Mouse (Mus musculus) heart, embryonic 13.5 days (tissue): ENCODE data around the gene Sf3b3. TPM values are rescaled to one million over a fixed set of nuclear protein-coding genes. Genes with fewer than 3 reads are reported as not detected.
"Not testable (repeated sequence)": the region's sequence is repeated elsewhere in the genome, so short reads cannot be mapped to it uniquely, and the experiment has no call there.

Experiments used
- ATAC-seq: fragments of 200-750 bp; cut with Nextera tagmentation; 2 replicates; pipeline ENCODE4 v1.8.0; 2017; ENCODE audit warnings: moderate TSS enrichment; ENCODE audit not compliant: insufficient number of reproducible peaks, low FRiP score, low TSS enrichment; ENCODE audit errors: extremely low read depth
- H3K27ac ChIP-seq: fragments of 300-500 bp; sonication (generic); replicated peaks from 2 replicates; pipeline ENCODE4 v1.5.1; 2015; ENCODE audit warnings: moderate library complexity, mild to moderate bottlenecking, inconsistent platforms
- H3K27me3 ChIP-seq: fragments of 300-500 bp; sonication (generic); replicated peaks from 2 replicates; pipeline ENCODE4 v1.6.1; 2015; ENCODE audit warnings: mild to moderate bottlenecking, inconsistent platforms
- H3K36me3 ChIP-seq: fragments of 300-500 bp; sonication (generic); 2 replicates; pipeline ENCODE4 v1.6.1; 2015; ENCODE audit warnings: mild to moderate bottlenecking, inconsistent platforms
- H3K4me1 ChIP-seq: fragments of 300-500 bp; sonication (generic); 2 replicates; pipeline ENCODE4 v1.6.1; 2015; ENCODE audit warnings: inconsistent platforms
- H3K4me2 ChIP-seq: fragments of 300-500 bp; sonication (generic); 2 replicates; pipeline ENCODE4 v1.6.1; 2015; ENCODE audit warnings: inconsistent platforms, mild to moderate bottlenecking, moderate library complexity
- H3K4me3 ChIP-seq: fragments of 300-500 bp; sonication (generic); 2 replicates; pipeline ENCODE4 v1.5.1; 2015; ENCODE audit warnings: moderate library complexity, mild to moderate bottlenecking, inconsistent platforms
- H3K9ac ChIP-seq: fragments of 300-500 bp; sonication (generic); 2 replicates; pipeline ENCODE4 v1.6.1; 2015; ENCODE audit warnings: inconsistent platforms, mild to moderate bottlenecking, moderate library complexity
- H3K9me3 ChIP-seq: fragments of 300-500 bp; sonication (generic); 2 replicates; pipeline ENCODE4 v1.6.1; 2016; ENCODE audit warnings: inconsistent platforms
- WGBS: fragments of 180-500 bp; shearing (Covaris S2); methylation state at CpG from one replicate; pipeline ENCODE4 v1.1.7; 2015; ENCODE audit warnings: mixed read lengths; 5-methylcytosine and 5-hydroxymethylcytosine counted together
- polyA plus RNA-seq: library from polyadenylated mRNA; unstranded; fragments of >200 nt; fragmentation: Nextera tagmentation; extraction: Ambion mirVana; gene quantifications from 2 replicates; pipeline ENCODE4 v1.2.1, GENCODE M21; 2015

The Sf3b3 gene
- polyA plus RNA-seq, 1 experiment from 2014 or later, result 76.9 TPM

DNA sequence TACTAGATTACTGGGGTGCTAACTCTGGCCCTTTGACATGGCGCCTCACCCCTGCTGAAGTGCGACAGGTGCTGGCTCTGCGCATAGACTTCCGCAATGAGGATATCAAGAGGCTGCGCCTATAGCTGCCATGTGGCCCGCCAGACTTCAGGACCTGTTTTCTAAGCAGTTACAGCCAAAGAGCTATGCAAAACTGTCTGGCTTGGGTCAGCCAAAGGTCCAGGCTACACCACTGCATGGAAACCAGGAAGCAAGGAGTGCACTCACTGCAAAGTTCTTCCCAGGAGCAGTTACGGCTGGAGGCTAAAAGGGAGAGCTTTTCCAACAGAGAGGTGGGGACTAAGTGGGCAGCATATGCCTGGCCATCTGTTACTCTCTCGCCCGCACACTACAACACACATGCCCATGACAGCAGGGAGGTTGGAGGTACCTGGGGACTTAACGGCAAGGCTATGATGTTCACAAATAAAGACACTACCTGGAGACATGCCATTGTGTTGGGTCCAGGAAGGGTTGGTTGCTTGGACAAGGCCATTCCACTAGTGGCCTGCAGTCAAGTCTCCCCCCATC, 35.2 kb upstream of the Sf3b3 start:
- Histone ChIP-seq H3K9me3 (no peaks in the 10 kb centered on the region), H3K4me3 (no peak overlapping the region), H3K36me3 (peaks cover 99% of the 10 kb centered on the region), H3K4me1 (no peaks in the 10 kb centered on the region), H3K9ac (no peak overlapping the region), H3K27me3 (no peaks in the 10 kb centered on the region), H3K27ac (no peak overlapping the region), H3K4me2 (no peak overlapping the region)
- WGBS, result 91% methylated on average over 10 of the region's 10 CpGs
- ATAC-seq, result no peak

DNA sequence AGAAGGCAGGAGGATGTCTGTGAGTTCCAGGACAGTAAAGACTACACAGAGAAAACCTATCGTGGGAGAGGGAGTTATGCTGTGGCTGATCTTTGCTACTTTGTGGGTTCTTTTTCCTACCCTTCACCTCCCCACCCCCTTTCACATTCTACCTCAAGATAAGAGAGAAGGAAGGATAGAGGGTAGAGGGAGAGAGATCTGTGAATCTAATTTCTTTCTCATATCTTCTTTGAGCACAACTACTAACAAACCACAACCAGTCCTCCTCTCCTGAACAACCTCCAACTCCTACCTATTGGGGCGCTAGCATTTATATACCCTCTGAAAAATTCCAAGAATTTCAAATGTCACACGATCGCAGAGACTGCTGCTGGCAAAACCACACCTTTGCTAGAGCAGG, 31.3 kb upstream of the Sf3b3 start:
- WGBS, result 70% methylated on average over 4 of the region's 4 CpGs
- no peak overlapping the region for H3K4me2 ChIP-seq

DNA sequence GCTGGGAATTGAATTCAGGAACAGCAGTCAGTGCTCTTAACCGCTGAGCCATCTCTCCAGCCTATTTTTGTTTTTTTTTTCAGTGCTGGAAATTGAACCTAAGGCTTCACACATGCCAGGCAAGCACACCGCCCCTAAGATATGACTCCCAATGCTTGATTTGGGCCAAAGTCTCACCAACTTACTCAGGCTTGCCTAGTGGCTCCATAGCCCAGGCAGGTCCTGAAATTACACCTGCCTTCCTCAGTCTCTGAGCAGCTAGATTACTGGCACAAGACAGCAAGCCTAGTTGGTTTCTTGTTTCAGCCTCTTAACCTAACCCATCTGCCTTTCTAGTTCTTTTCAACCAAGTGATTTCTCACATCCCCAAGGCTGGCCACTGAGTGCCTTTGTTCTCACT, 23.9 kb upstream of the Sf3b3 start:
- no peaks in the 10 kb centered on the region for H3K27me3 ChIP-seq
- no peak overlapping the region for H3K27ac ChIP-seq
- H3K4me3 ChIP-seq, result no peak overlapping the region
- no peak overlapping the region for H3K9ac ChIP-seq
- WGBS, result 96% methylated on average over 2 of the region's 2 CpGs
- H3K36me3 ChIP-seq, result peaks cover 100% of the 10 kb centered on the region
- H3K4me1 ChIP-seq, result no peaks in the 10 kb centered on the region
- no peak overlapping the region for H3K4me2 ChIP-seq
- no peaks in the 10 kb centered on the region for H3K9me3 ChIP-seq
- ATAC-seq, result no peak

More for the DNA sequence above, 31.3 kb upstream of the Sf3b3 start:
- H3K9me3 ChIP-seq, result no peaks in the 10 kb centered on the region
- no peak overlapping the region for H3K4me3 ChIP-seq
- H3K27me3 ChIP-seq, result no peaks in the 10 kb centered on the region
- H3K4me1 ChIP-seq, result no peaks in the 10 kb centered on the region
- H3K27ac ChIP-seq, result no peak overlapping the region
- ATAC-seq, result no peak
- H3K9ac ChIP-seq, result no peak overlapping the region
- peaks cover 100% of the 10 kb centered on the region for H3K36me3 ChIP-seq

DNA sequence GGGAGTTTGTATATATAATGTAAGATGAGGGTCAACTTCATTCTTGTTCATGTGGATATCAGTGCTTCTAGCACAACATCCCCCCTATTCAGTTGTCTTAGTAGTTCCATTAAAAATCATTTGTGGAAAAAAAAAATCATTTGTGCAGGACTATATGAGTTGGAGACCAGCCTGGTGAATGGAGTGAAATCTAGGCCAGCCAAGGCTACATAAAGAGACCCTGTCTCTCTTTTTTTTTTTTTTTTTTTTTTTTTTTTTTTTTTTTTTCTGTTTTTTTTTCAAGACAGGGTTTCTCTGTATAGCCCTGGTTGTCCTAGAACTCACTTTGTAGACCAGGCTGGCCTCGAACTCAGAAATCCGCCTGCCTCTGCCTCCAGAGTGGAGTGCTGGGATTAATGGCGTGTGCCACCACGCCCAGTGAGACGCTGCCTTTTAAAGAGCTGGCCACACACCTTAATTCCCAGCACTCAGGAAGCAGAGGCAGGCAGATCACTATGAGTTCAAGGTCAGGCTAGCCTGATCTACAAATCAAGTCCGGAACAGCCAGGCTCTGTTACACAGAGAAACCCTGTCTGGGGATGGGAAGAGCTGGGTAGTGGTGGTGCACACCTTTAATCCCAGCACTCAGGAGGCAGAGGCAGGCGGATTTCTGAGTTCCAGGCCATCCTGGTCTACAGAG, 14.9 kb upstream of the Sf3b3 start:
- WGBS, result 95% methylated on average over 7 of the region's 7 CpGs
- H3K36me3 ChIP-seq, result peaks cover 99% of the 10 kb centered on the region
- H3K4me2 ChIP-seq, result not testable (repeated sequence)

DNA sequence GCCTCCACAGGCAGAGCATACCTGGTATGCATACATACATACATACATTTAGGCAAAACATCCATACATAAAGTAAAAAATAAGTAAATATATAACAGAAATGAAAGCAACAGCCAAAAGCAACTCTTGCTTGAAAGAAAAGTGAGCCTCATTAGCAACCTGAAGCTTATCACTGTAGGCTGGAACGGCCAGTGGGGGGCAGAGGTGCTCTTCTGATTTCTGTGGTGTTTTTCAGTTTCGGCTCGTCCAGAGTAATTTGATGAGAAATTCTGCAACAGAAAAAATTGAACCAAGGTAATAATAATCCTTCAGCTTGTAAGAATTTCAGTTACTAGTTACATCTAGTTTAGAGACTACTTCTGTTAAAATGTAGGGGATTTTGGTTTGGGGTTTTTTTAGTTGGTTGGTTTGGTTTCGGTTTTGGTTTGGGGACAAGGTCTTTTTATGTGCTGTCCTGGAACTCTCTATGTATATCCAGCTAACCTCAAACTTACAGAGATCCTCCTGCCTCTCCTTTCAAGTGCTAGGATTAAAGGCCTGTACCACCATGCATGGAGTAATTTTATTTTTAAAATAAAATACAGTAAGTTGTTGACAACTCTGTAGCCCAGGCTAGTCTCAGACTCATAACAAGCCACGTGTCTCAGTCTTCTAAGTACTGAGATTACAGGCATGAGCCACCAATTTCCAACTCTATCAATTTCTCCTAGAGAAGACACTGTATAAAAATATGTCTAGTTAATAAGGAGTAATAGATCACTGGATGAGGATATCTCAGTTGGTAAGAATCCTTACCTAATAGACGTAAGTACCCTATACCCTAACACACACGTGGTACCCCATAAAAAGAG, 13.3 kb upstream of the Sf3b3 start:
- Histone ChIP-seq H3K4me1 (no peaks in the 10 kb centered on the region), H3K4me2 (no peak overlapping the region), H3K9me3 (no peaks in the 10 kb centered on the region), H3K27ac (no peak overlapping the region), H3K36me3 (peaks cover 99% of the 10 kb centered on the region), H3K27me3 (no peaks in the 10 kb centered on the region), H3K9ac (no peak overlapping the region), H3K4me3 (no peak overlapping the region)
- ATAC-seq, result no peak
- WGBS, result 75% methylated on average over 7 of the region's 7 CpGs

More for the DNA sequence above, 14.9 kb upstream of the Sf3b3 start:
- not testable (repeated sequence) for H3K27me3 ChIP-seq, ATAC-seq, H3K9ac ChIP-seq, H3K9me3 ChIP-seq, H3K4me3 ChIP-seq, H3K4me1 ChIP-seq, H3K27ac ChIP-seq

DNA sequence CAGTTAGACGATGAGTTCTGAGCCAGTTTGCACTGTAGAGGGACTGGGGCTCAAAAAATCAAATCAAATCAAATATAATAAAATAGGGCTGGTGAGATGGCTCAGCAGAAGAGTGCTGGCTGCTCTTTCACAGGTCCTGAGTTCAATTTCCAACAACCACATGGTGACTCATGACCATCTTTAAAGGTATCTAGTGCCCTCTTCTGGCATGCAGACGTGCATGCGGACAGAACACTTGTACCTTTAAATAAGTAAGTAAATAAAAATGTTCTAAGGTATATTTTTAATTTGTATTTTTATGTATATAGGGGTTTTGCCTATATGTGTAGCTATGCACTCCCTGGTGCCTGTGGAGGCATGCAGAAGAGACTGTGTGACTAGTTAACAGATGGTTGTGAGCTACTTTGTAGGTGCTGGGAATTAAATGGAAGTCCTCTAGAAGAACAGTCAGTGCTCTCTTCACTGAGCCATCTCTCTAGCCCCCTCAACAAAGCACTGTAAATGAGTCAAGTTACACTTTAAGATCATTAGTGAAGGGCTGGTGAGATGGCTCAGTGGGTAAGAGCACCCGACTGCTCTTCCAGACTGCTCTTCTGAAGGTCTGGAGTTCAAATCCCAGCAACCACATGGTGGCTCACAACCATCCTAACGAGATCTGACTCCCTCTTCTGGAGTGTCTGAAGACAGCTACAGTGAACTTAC, 10.3 kb upstream of the Sf3b3 start:
- Histone ChIP-seq H3K27me3 (no peaks in the 10 kb centered on the region), H3K9ac (no peak overlapping the region), H3K27ac (no peak overlapping the region), H3K4me3 (no peak overlapping the region), H3K36me3 (peaks cover 99% of the 10 kb centered on the region), H3K9me3 (no peaks in the 10 kb centered on the region), H3K4me1 (no peaks in the 10 kb centered on the region), H3K4me2 (no peak overlapping the region)
- no peak for ATAC-seq
- 87% methylated on average over 5 of the region's 5 CpGs for WGBS

DNA sequence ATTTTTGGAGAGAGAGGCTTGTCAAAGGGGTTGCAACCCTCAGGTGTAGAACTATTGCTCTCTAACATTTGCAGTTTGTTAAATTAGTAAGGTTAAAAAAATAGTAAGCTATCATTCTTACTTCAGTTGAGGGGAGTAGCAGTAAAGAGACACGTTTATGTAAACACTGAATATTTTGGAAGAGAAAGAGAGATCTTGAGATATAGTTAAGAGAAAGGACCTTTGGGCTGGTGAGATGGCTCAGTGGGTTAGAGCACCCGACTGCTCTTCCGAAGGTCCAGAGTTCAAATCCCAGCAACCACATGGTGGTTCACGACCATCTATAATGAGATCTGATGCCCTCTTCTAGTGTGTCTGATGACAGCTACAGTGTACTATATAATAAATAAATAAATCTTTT, 9.5 kb upstream of the Sf3b3 start:
- H3K27ac ChIP-seq, H3K9ac ChIP-seq, H3K9me3 ChIP-seq, H3K4me1 ChIP-seq, H3K4me3 ChIP-seq, ATAC-seq, H3K4me2 ChIP-seq, H3K27me3 ChIP-seq: not testable (repeated sequence)
- 94% methylated on average over 4 of the region's 4 CpGs for WGBS
- peaks cover 99% of the 10 kb centered on the region for H3K36me3 ChIP-seq

DNA sequence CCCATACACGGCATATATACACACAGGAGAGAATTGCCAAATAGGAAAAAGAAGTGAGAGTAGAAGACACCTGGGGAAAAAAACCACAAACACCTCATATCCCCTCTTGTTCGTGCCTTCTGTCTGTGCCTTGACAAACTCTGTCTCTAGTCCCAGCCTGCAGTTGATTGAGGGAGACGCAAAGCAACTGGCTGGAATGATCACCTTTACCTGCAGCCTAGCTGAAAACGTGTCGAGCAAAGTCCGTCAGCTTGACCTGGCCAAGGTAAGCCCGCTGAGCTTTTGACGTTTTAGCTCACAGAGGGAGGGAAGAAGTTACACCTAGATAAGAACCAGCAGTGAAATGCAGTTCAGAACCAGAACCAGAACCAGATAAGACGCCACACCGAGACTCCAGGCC, 4.6 kb upstream of the Sf3b3 start:
- H3K27me3 ChIP-seq, result no peaks in the 10 kb centered on the region
- no peak overlapping the region for H3K27ac ChIP-seq
- no peak overlapping the region for H3K4me3 ChIP-seq
- no peak overlapping the region for H3K4me2 ChIP-seq
- H3K36me3 ChIP-seq, result peaks cover 68% of the 10 kb centered on the region
- no peak for ATAC-seq
- H3K9me3 ChIP-seq, result no peaks in the 10 kb centered on the region
- 90% methylated on average over 10 of the region's 10 CpGs for WGBS
- H3K4me1 ChIP-seq, result peaks cover 16% of the 10 kb centered on the region
- no peak overlapping the region for H3K9ac ChIP-seq

DNA sequence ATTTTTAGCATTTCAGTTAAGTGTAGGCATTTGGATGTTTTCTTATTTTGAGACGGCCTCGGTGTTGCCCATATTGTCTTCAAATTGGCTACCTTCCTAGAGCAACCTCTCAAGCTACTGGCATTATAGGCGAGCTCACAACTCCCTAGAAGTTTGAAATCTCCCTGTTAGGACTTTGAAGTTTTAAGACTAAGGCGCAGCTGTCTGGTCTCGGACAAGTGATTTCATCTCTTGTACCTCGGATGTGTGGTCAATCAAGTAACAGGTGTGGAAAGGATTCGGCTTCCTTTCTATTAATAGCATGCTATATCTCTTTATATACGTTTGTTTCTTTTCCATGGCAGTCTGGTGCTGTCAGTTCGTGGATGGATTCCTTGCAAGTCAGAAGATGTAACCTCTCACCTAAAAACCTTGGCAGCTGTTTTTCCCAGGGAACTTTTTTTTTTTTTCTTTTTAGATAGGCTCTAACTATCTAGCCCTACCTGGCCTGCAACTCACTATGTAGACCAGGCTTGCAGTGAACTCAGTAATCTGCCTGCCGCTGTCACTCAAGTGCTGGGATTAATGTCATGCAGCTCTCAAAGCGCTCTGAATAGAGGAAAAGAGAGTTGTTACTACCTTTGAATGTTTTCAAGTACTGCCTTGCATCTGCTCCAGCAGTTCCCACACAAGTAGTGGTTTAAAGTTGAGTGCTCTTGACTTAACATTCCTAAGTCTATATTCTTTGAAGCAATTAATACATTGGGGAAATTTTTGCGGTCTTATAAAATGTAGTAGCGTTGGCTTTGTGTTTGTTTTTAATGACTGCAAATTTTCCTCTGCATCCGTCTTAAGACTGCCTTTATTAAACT, 1.3 kb upstream of the Sf3b3 start:
- H3K4me2 ChIP-seq, result peak overlapping the region; percentile 80
- H3K27me3 ChIP-seq, result no peaks in the 10 kb centered on the region
- 36% methylated on average over 14 of the region's 14 CpGs for WGBS
- no peak for ATAC-seq
- no peaks in the 10 kb centered on the region for H3K9me3 ChIP-seq
- peaks cover 35% of the 10 kb centered on the region for H3K4me1 ChIP-seq
- H3K4me3 ChIP-seq, result peak overlapping the region; percentile 72
- peaks cover 56% of the 10 kb centered on the region for H3K36me3 ChIP-seq
- peak overlapping the region; percentile 86 for H3K9ac ChIP-seq
- H3K27ac ChIP-seq, result peak overlapping the region; percentile 89; the same call in 1 of the 2 replicates

DNA sequence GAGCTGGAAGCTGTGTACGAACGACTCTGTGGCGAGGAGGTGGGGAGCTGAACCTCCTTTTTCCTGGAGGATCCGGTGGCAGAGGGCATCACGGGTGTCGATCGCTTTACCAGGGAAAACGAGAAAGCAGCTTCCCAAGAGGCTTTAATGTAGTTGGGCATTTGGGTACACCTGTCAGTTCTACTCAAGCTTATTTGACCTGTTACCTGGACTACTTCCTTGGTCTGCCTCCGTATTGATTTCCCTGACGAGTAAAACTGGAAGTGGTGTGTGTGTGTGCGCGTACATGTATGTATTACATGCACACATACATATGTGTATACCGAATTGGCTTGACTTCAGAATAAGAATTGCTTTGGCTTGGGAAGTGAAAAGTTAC, 573 bp upstream of the Sf3b3 start:
- peak; percentile 42; the same call in 1 of the 2 replicates for ATAC-seq
- Histone ChIP-seq H3K9ac (peak overlapping the region; percentile 86), H3K27ac (peak overlapping the region; percentile 89), H3K36me3 (peaks cover 56% of the 10 kb centered on the region), H3K27me3 (no peaks in the 10 kb centered on the region), H3K4me3 (peak overlapping the region; percentile 72), H3K9me3 (no peaks in the 10 kb centered on the region), H3K4me2 (peak overlapping the region; percentile 80), H3K4me1 (peaks cover 35% of the 10 kb centered on the region)
- WGBS, result 2% methylated on average over 13 of the region's 13 CpGs
